Mouse (Mus musculus) brain, embryonic 14.5 days (tissue): ENCODE measurements around the gene Ttc13.

Experiments
- CTCF ChIP-seq: fragments of 200-500 bp; IDR thresholded peaks from 2 replicates; pipeline ENCODE4 v1.5.1; 2012; ENCODE audit warnings: inconsistent platforms, mild to moderate bottlenecking, moderate library complexity, borderline replicate concordance; ENCODE audit not compliant: insufficient read depth, insufficient read length; ENCODE audit errors: extremely low read depth
- POLR2A ChIP-seq: fragments of 200-500 bp; IDR thresholded peaks from 2 replicates; pipeline ENCODE4 v1.6.1; 2012; ENCODE audit warnings: mild to moderate bottlenecking, inconsistent platforms, borderline replicate concordance; ENCODE audit not compliant: poor library complexity, insufficient read depth, insufficient read length, severe bottlenecking; ENCODE audit errors: extremely low read depth

DNA sequence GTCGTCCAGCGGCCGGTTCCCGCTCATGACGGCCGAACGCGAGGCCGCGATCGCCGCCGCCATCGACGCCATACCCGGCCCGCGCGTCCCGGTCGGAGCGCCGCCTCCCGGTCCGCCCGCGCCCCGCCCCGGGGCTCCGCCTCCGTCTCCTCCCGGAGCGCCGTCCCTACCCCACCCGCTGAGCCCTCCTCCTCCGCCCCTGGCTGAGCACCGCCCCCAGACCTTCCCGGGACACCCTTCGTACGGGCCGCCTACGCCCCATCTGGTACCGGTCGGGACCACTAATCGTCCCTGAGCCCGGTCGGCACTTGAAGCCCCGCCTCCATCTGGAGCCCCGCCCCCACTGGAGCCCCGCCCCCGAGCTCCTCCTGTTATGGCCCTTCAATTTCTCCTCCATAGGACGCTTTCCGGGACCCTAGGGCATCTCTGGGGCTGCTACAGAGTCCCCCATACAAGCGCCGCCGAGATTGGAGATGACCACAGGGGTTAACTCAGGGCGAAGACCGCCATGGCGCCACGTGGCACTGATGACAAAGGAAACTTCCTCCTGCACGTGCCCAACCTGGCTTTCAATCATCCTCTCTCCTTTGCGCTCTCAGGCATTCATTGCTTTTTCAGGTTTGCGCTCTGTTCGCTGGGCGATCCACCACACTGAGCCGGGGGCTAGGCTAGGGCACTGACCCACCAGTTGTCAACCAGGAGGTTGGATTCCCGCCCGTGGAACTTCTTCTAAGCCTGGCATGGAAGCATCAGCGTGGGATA lies 58.5 kb downstream of the Ttc13 start, which contains the start of gene 2310022B05Rik:
- no peak for TF ChIP-seq CTCF
- TF ChIP-seq POLR2A: peak; percentile 88
